Mouse (Mus musculus): ENCODE measurements at regions not wholly inside any gene's neighbourhood (a gene's known extent, or its start where the extent isn't known, plus 50 kb on each side); places are given as distances from the start of the nearest gene placed in this dataset.
A peak's percentile ranks its signal among the peaks of the same experiment; 100 is the strongest.

- peak; percentile 5 to 14 for DNase-seq (ENCODE audit: low spot score in 2 of 2)
Observed at GRCm38 (mm10) chr11:55712350-55712749, 104.4 kb upstream of the Glra1 start.

DNA sequence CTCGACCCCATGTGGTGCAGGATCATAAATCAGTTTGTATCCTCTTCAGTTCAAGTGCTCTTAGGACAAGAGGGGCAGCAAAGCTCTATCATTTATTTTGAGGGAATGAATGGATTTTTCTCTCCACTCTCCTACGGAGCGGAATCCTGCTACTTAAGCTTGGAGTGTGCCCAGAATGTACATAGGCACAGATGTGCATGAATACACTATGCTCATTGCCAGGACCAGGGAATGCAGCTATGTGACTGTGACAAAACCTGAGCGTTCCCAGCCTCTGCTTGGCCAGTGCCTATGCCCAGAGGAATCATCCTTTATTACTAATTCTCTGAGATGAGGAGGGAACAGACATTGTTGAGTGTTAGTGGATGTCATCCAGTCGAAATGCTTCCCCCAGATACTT, 99.5 kb upstream of the Glra1 start:
- DNase-seq (ENCODE audit: low spot score in 2 of 2): no peak

DNA sequence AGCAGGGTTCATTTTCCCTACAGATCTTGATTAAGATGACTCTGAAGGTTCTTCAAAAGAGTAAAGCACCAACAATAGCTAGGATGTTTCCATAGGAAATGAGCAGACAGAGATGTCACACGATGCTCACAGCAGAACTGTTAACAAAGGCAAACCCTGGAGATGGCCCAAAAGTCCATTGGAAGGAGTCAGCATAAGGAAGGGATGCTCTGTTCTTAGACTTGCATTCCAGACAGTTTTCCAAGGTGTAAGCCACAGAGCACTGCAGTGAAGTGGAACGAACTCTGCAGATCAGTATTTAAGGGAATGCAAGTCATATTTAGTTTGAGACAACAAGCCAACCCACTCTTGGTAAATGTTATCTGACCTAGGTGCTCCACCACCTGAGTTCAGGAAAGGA, 93.9 kb upstream of the Glra1 start:
- DNase-seq (ENCODE audit: low spot score in 2 of 2): no peak

DNA sequence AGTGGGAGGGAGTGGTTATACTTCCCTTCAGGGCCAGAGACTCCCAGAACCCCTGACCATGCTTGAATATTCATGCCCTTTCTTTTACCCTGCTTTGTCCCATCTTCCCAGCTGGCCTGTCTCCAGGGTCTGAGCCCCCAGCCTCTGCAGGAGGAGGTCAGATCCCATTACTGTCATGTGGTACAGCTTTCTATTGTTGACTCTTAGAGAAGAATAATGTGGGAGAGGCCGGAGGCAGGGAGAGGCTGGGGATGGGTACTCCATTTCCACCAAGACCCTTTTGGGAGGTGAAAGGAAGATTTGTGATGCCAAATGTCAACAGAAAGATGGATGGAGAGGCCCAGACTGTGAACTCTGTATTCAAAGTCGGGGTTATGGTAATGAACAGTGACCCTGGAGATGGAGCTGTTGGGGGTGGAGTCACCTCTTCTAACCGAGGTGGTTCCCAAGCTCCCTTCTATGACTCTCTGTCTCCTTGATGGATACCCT, 77.1 kb upstream of the Glra1 start:
- DNase-seq (ENCODE audit: low spot score in 2 of 2): no peak

- DNase-seq (ENCODE audit: low spot score in 2 of 2): no peak
Observed at GRCm38 (mm10) chr11:55682351-55682961, 74.5 kb upstream of the Glra1 start.

- no peak for DNase-seq (ENCODE audit: low spot score in 2 of 2)
Observed at GRCm38 (mm10) chr11:55681226-55681980, 73.4 kb upstream of the Glra1 start.

GRCm38 (mm10) chr11:55663108-55663507, 55.1 kb upstream of the Glra1 start:
- DNase-seq (ENCODE audit: low spot score in 2 of 2): no peak

DNA sequence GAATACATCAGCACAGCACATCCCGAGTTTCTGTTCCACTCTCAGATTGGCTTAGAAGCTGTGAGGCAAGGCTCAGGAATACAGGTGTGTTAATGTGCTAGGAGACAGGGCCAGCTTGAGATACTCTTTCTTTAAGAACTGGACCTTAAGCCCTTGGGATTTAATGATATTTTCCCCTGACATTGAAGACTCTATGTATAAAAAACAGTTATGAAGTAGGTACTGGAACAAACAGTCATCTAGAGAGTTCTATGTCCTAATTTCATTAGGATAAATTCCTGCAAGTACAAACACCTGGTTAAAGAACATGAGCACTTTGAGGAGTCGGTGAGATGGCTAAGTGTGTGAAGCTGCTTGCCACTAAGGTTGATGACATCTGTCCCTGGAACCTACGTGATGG, 54.3 kb upstream of the Glra1 start:
- no peak for DNase-seq (ENCODE audit: low spot score in 2 of 2)

Data from layer of hippocampus, postnatal 10 days (tissue).